Mouse (Mus musculus) embryonic facial prominence, embryonic 14.5 days (tissue): ENCODE measurements around the gene Tspan31. TPM values are rescaled to one million over a fixed set of nuclear protein-coding genes. Genes with fewer than 3 reads are reported as not detected.

Experiments used
- ATAC-seq: fragments of 200-750 bp; cut with Nextera tagmentation; 2 replicates; pipeline ENCODE4 v1.8.0; 2017; ENCODE audit warnings: low read depth, moderate number of reproducible peaks, moderate TSS enrichment
- DNase-seq: peaks from one replicate; pipeline ENCODE4 v3.0.0-alpha.2; 2015; ENCODE audit warnings: low spot score
- H3K27ac ChIP-seq: fragments of 300-500 bp; sonication (generic); replicated peaks from 2 replicates; pipeline ENCODE4 v1.5.1; 2014; ENCODE audit warnings: low read depth, mild to moderate bottlenecking, low read length, moderate library complexity
- H3K27me3 ChIP-seq: fragments of 300-500 bp; sonication (generic); replicated peaks from 2 replicates; pipeline ENCODE4 v1.6.1; 2014; ENCODE audit warnings: low read length; ENCODE audit not compliant: control insufficient read depth, insufficient read depth
- H3K36me3 ChIP-seq: fragments of 300-500 bp; sonication (generic); 2 replicates; pipeline ENCODE4 v1.6.1; 2014; ENCODE audit warnings: low read length, mixed read lengths; ENCODE audit not compliant: control insufficient read depth, insufficient read depth
- H3K4me1 ChIP-seq: fragments of 300-500 bp; sonication (generic); 2 replicates; pipeline ENCODE4 v1.6.1; 2014; ENCODE audit warnings: antibody characterized with exemption, low read length; ENCODE audit not compliant: control insufficient read depth, insufficient read depth
- H3K4me2 ChIP-seq: fragments of 300-500 bp; sonication (generic); 2 replicates; pipeline ENCODE4 v1.6.1; 2014; ENCODE audit warnings: low read depth, mild to moderate bottlenecking, low read length, moderate library complexity, mixed read lengths
- H3K4me3 ChIP-seq: fragments of 300-500 bp; sonication (generic); 2 replicates; pipeline ENCODE4 v1.5.1; 2014; ENCODE audit warnings: low read depth, mild to moderate bottlenecking, low read length
- H3K9ac ChIP-seq: fragments of 300-500 bp; sonication (generic); 2 replicates; pipeline ENCODE4 v1.6.1; 2014; ENCODE audit warnings: low read depth, mild to moderate bottlenecking, low read length, moderate library complexity, mixed read lengths
- H3K9me3 ChIP-seq: fragments of 300-500 bp; sonication (generic); 2 replicates; pipeline ENCODE4 v1.6.1; 2016; ENCODE audit warnings: low read length; ENCODE audit not compliant: control insufficient read depth
- WGBS: fragments of 180-500 bp; shearing (Covaris S2); extraction: QIAGEN DNeasy Blood & Tissue Kit; methylation state at CpG from one replicate; pipeline ENCODE4 v1.1.7; 2014; 5-methylcytosine and 5-hydroxymethylcytosine counted together
- polyA plus RNA-seq: library from polyadenylated mRNA; unstranded; fragments of >200 nt; fragmentation: Nextera tagmentation; extraction: Ambion mirVana; gene quantifications from 2 replicates; pipeline ENCODE4 v1.2.1, GENCODE M21; 2014

The Tspan31 gene
- 51.8 and 53.6 TPM in 2 replicates for polyA plus RNA-seq

DNA sequence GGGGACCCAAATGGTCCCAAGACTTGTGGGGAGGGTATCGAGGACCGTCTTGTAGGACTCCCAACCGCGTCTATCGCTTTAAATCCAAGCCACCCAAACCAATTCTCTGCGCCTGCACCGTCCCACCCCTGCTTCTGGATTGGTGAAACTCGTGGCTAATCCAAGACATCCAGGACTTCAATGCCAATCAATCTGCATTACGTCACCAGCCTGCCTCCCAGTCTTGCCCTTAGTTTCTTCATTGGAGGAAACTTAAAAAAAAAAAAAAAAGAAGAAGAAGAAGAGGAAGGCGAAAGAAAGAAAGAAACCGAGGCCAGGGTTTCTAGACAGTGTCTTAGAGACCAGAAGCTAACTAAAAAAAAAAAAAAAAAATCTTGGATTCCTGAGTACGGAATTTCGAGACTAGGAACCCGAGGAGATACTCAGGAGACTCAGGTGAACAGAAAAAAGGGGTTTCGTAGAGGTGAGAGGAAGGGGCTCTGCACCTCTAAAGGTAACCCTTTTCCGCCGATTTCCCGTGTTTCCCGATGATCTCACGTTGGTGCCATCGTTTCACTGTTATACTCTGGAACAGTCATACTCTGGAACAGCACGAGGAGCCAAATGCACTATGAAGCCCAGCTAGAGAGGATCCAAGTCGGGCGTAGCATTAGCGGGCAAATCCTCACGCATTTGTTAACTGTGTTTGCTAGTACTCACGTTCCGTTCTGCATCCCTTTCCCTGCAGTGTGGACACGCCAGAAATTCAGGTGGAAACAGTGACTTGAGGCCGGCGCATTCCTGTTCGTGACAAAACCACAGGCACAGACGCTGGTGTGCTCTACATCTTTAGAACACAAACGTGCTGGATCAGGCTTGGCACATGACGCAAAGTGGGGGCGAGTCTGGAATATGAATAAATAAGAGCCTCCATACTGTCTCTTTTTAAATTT is at the start of gene Tspan31:
TSS of gene Tspan31 (minus strand) at position 75 of the 932 bp plus-strand sequence.
- Histone ChIP-seq H3K9ac (peak within 1 kb of the TSS; percentile 73), H3K27me3 (peaks cover 6% of the 10 kb centered on the region; the same call in 1 of the 2 replicates), H3K9me3 (no peaks in the 10 kb centered on the region), H3K4me1 (peaks cover 16% of the 10 kb centered on the region), H3K4me3 (peak within 1 kb of the TSS; percentile 62), H3K4me2 (peak within 1 kb of the TSS; percentile 86), H3K27ac (peak within 1 kb of the TSS; percentile 91), H3K36me3 (peaks cover 35% of the 10 kb centered on the region)
- ATAC-seq (peak; percentile 93), DNase-seq (peak; percentile 99)
- 2% methylated on average over 36 of the region's 36 CpGs for WGBS

DNA sequence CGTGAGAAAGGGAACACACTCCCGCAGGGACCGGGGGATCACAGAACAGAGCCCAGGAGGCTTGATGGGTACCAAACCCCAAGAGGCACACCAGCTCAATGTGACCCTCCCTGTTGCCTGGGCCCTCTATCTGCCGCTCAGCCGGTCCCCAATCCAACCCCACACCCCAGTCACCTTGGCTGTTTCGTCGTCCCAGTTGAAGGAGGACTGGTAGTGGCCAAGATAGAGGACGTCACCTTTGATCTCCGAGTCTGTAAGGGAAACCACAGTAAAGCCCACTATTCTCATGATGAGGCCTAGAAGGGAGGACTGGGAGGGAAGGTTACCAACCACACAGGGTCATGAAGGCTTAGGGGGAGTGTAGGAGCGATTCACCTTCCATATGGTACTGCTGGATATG is 49.2 kb upstream of the Tspan31 start:
- no peak overlapping the region for H3K27ac ChIP-seq
- H3K4me2 ChIP-seq = no peak overlapping the region
- WGBS = 91% methylated on average over 10 of the region's 10 CpGs
- no peak for ATAC-seq
- no peak overlapping the region for H3K4me3 ChIP-seq
- no peaks in the 10 kb centered on the region for H3K27me3 ChIP-seq
- H3K36me3 ChIP-seq = peaks cover 37% of the 10 kb centered on the region
- H3K9me3 ChIP-seq = no peaks in the 10 kb centered on the region
- peaks cover 8% of the 10 kb centered on the region for H3K4me1 ChIP-seq
- DNase-seq = no peak
- H3K9ac ChIP-seq = no peak overlapping the region

DNA sequence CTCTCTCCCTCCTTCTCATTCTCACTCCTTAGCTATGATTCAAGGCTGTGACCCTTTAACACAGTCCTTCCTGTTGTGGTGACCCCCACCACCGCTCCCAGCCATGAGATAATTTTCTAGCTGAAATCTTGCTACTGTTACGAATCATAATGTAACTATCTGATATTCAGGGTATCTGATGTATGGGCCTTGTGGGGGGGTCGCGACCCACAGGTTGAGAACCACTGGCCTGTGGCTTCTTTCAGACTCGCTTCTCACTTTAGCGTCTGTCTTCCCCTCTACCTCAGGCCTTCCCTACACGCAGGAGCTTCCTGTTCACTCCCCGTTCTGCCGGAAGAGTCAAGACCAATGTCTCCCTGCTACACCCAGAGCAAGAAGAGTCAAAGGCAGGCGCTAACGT is 48.4 kb upstream of the Tspan31 start:
- Histone ChIP-seq H3K27me3 (no peaks in the 10 kb centered on the region), H3K4me2 (no peak overlapping the region), H3K27ac (no peak overlapping the region), H3K36me3 (peaks cover 37% of the 10 kb centered on the region), H3K9me3 (no peaks in the 10 kb centered on the region), H3K4me1 (peaks cover 8% of the 10 kb centered on the region), H3K9ac (no peak overlapping the region), H3K4me3 (no peak overlapping the region)
- WGBS = 89% methylated on average over 11 of the region's 11 CpGs
- no peak for ATAC-seq
- DNase-seq = no peak

DNA sequence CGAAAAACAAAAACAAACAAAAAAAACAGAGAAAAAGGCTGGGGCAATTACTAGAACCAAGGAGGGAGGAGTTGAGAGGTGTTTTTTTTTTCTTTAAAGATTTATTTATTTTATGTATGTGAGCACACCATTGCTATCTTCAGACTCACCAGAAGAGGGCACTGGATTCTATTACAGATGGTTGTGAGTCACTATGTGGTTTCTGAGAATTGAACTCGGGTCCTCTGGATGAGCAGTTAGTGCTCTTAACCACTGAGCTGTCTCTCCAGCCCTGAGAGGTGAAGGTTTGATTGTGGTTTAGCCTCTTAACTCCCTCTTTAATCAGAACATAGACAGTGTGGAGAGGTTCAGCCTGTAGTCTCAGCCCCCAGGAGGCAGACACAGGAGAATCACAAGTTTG is 45.0 kb upstream of the Tspan31 start:
- Histone ChIP-seq H3K4me1 (no peaks in the 10 kb centered on the region; the same call in 1 of the 2 replicates), H3K9ac (no peak overlapping the region), H3K4me3 (no peak overlapping the region), H3K27me3 (no peaks in the 10 kb centered on the region), H3K36me3 (peaks cover 52% of the 10 kb centered on the region), H3K27ac (no peak overlapping the region), H3K9me3 (no peaks in the 10 kb centered on the region), H3K4me2 (no peak overlapping the region)
- ATAC-seq (no peak), DNase-seq (no peak)
- WGBS = 81% methylated on average over 2 of the region's 2 CpGs

DNA sequence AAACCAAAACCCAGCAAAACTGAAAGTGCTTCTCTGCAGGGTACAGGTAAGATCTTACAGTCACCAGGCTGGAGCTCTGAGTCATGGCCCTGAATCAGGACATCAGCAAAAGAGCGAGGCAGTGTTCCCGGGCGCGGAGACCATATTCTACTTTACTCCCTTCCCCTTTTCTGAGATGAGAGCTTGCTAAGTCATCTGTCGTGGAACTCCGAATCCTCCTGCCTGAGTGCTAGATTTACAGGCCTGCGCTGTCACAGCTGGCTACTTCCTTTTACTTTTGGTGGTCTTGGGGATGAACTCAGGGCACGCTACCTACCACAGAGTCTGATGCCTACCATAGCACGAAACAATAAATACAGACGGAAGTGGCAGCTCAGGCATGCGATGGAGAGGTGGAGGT is 44.3 kb upstream of the Tspan31 start:
- 96% methylated on average over 11 of the region's 11 CpGs for WGBS
- no peak overlapping the region for H3K4me2 ChIP-seq
- no peak overlapping the region for H3K9ac ChIP-seq
- peaks cover 52% of the 10 kb centered on the region for H3K36me3 ChIP-seq
- no peaks in the 10 kb centered on the region for H3K9me3 ChIP-seq
- ATAC-seq (no peak), DNase-seq (no peak)
- no peak overlapping the region for H3K27ac ChIP-seq
- H3K4me3 ChIP-seq = no peak overlapping the region
- H3K4me1 ChIP-seq = no peaks in the 10 kb centered on the region
- no peaks in the 10 kb centered on the region for H3K27me3 ChIP-seq

DNA sequence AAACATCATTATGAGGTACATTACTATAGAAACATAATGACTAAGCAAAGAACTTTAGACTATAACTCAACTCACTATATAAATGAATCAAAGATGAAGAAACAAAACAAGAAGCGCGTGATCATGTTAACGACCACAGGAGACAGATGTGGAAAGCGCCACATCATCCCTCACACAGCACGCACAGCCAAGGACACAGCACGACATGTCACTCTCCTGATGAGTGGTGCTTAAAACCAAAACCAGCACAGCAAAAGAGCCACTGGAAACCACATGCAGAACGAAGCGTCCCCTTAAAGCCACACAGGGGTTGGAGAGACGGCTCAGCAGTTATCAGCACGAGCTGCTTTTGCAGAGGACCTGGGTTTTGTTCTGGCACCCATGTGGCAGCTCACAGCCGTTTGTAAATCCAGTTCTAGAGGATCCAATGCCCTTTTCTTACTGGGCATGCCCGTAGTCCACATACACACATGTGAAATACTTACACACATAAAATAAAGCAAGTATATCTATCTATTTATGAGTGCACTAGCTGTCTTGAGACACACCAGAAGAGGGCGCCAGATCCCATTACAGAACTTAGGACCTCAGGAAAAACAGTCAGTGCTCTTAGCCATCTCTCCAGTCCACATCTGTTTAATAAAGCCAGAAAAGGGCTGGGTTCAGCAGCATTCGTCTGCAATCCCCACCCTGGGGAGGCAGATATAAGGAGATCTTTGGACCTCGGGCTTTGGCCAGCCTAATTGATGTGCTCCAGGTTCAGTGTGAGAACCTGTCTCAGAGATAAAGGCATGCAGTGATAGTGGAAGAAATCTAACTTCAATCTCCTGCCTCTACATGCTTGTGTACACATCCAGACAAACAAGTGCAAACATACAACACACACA is 41.2 kb upstream of the Tspan31 start:
- no peak overlapping the region for H3K4me2 ChIP-seq
- ATAC-seq (no peak), DNase-seq (no peak)
- no peaks in the 10 kb centered on the region for H3K27me3 ChIP-seq
- H3K4me1 ChIP-seq = no peaks in the 10 kb centered on the region
- peaks cover 37% of the 10 kb centered on the region for H3K36me3 ChIP-seq
- no peak overlapping the region for H3K9ac ChIP-seq
- no peak overlapping the region for H3K27ac ChIP-seq
- H3K4me3 ChIP-seq = no peak overlapping the region
- no peaks in the 10 kb centered on the region for H3K9me3 ChIP-seq
- WGBS = 90% methylated on average over 15 of the region's 15 CpGs

DNA sequence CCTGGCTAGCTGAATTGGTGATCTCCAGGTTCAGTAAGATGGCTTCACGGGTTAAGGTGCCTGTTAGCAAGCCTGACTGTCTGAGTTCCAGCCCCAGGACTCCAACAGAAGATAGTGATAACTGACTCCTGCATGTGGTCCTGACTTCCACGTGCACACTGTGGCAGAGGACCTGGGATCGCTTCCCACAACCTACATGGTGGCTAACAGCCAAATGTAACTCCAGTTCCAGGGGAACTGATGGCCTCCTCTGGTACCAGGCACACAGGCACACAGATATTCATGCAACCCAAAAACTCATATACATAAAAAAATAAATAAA is 38.2 kb upstream of the Tspan31 start:
- Histone ChIP-seq H3K4me2 (no peak overlapping the region), H3K4me1 (no peaks in the 10 kb centered on the region), H3K9ac (no peak overlapping the region), H3K4me3 (no peak overlapping the region), H3K27me3 (no peaks in the 10 kb centered on the region), H3K27ac (no peak overlapping the region), H3K9me3 (no peaks in the 10 kb centered on the region), H3K36me3 (peaks cover 28% of the 10 kb centered on the region)
- DNase-seq = no peak
- no peak for ATAC-seq
- 74% methylated on average over 3 of the region's 3 CpGs for WGBS

DNA sequence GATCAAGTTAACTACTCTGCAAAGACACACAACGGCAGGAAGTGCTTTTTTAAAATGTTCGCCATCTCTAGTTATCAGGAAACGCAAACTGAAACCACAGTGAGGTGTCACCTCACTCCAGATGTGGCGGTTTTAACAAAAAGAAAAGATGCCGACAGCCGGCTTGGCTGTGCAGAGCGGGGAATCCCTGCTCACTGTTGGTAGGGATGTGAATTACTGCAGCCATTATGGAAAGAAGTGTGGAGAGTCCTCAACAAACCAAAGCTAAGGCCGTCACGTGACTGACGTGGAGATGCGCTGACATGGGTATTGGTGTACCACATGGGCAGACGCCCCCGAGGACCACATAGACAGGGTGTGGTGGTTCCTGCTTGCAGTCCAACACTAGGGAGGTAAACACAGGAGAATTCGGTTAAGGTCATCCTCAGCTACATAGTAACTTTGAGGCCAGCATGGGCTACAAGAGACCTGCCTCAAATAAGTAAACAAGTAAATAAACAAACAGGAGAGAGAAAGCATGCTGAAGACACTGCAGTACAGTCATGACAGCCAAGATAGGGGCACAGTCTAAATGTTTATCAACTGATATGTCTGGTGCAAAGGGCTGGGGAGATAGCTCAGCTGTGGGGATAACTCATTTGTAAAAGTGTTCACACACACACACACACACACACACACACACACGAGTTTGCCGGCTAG is 37.6 kb upstream of the Tspan31 start:
- no peak overlapping the region for H3K4me2 ChIP-seq
- peaks cover 23% of the 10 kb centered on the region for H3K36me3 ChIP-seq
- 80% methylated on average over 16 of the region's 16 CpGs for WGBS
- no peaks in the 10 kb centered on the region for H3K27me3 ChIP-seq
- no peaks in the 10 kb centered on the region for H3K4me1 ChIP-seq
- H3K9me3 ChIP-seq = no peaks in the 10 kb centered on the region
- no peak for DNase-seq
- H3K27ac ChIP-seq = no peak overlapping the region
- H3K9ac ChIP-seq = no peak overlapping the region
- no peak overlapping the region for H3K4me3 ChIP-seq
- no peak for ATAC-seq
